7 mouse cellular contexts compared by ENCODE assay signal in genomic region chr9:109862397-109863044, GRCm38 (mm10). TPM values are rescaled to one million over a fixed set of nuclear protein-coding genes. Genes with fewer than 3 reads are reported as not detected.
DNase-seq lines count a peak whose midpoint lies in the region; ATAC-seq and TF ChIP-seq lines count a peak whose summit lies in the region.

No protein-coding gene starts in this region.

- H3K4me3 ChIP-seq in intestine, embryonic 15.5 days (replicated peaks) = no peak overlapping the region
- H3K4me3 ChIP-seq in limb, embryonic 10.5 days = peak overlapping the region; percentile 15
- H3K4me3 ChIP-seq in midbrain, embryonic 13.5 days (replicated peaks) = no peak overlapping the region
- no peak overlapping the region for H3K4me3 ChIP-seq in small intestine, adult 2 months (ENCODE audit: low read depth, low read length)

- no peaks in the 10 kb centered on the region for H3K9me3 ChIP-seq in intestine, embryonic 15.5 days
- H3K9me3 ChIP-seq in limb, embryonic 10.5 days (replicated peaks) = no peaks in the 10 kb centered on the region
- H3K9me3 ChIP-seq in midbrain, embryonic 13.5 days = no peaks in the 10 kb centered on the region

- peak; percentile 98 for TF ChIP-seq CTCF in small intestine, adult 2 months (IDR thresholded peaks at IDR 0.05; ENCODE audit: extremely low read depth, insufficient read length, insufficient replicate concordance, low read depth, low read length)

- peak; percentile 43 for DNase-seq in adrenal gland, adult 8-10 months
- DNase-seq in embryo, embryonic 11.5 days (ENCODE audit: low read depth, low spot score) = peak; percentile 70
- DNase-seq in gastrocnemius, postnatal 36 days = peak; percentile 57 to 66
- DNase-seq in limb, embryonic 10.5 days (ENCODE audit: low spot score) = peak; percentile 94

- no peaks in the 10 kb centered on the region; the same call in 1 of the 2 replicates for H3K4me1 ChIP-seq in intestine, embryonic 15.5 days (replicated peaks)
- no peaks in the 10 kb centered on the region for H3K4me1 ChIP-seq in limb, embryonic 10.5 days
- no peaks in the 10 kb centered on the region for H3K4me1 ChIP-seq in midbrain, embryonic 13.5 days (replicated peaks)
- H3K4me1 ChIP-seq in small intestine, adult 2 months (ENCODE audit: control insufficient read depth, insufficient read depth, insufficient read length, low read length) = no peaks in the 10 kb centered on the region

- ATAC-seq in intestine, embryonic 15.5 days = peak; percentile 84
- ATAC-seq in midbrain, embryonic 13.5 days = peak; percentile 50; the same call in 1 of the 2 replicates

- intact Hi-C loops in gastrocnemius, postnatal 36 days (cut with DNase I) = no loop called here

- WGBS in intestine, embryonic 15.5 days = 13% methylated on average over 20 of the region's 20 CpGs
- 23% methylated on average over 20 of the region's 20 CpGs for WGBS in limb, embryonic 10.5 days
- 19% methylated on average over 20 of the region's 20 CpGs for WGBS in midbrain, embryonic 13.5 days
- 10% methylated on average over 20 of the region's 20 CpGs for WGBS in small intestine, adult 2 months

- H3K4me2 ChIP-seq in intestine, embryonic 15.5 days (replicated peaks) = peak overlapping the region; percentile 47
- H3K4me2 ChIP-seq in midbrain, embryonic 13.5 days (replicated peaks) = peak overlapping the region; percentile 25

- no peaks in the 10 kb centered on the region for H3K27me3 ChIP-seq in intestine, embryonic 15.5 days (replicated peaks)
- peaks cover 8% of the 10 kb centered on the region; the same call in 1 of the 2 replicates for H3K27me3 ChIP-seq in limb, embryonic 10.5 days (ENCODE audit: low read depth, poor library complexity, severe bottlenecking)
- peaks cover 8% of the 10 kb centered on the region; the same call in 1 of the 2 replicates for H3K27me3 ChIP-seq in midbrain, embryonic 13.5 days
- H3K27me3 ChIP-seq in small intestine, adult 2 months (ENCODE audit: control insufficient read depth, insufficient read depth, low read length) = no peaks in the 10 kb centered on the region

- H3K9ac ChIP-seq in intestine, embryonic 15.5 days = no peak overlapping the region
- H3K9ac ChIP-seq in midbrain, embryonic 13.5 days (replicated peaks) = 0 out of 2 replicates have a peak overlapping the region, but pooled peaks have one; percentile 0

- H3K27ac ChIP-seq in intestine, embryonic 15.5 days = no peak overlapping the region
- H3K27ac ChIP-seq in limb, embryonic 10.5 days = no peak overlapping the region
- H3K27ac ChIP-seq in midbrain, embryonic 13.5 days = no peak overlapping the region
- H3K27ac ChIP-seq in small intestine, adult 2 months (ENCODE audit: insufficient read depth, low read depth, low read length) = no peak overlapping the region

- no peaks in the 10 kb centered on the region for H3K36me3 ChIP-seq in intestine, embryonic 15.5 days
- no peaks in the 10 kb centered on the region for H3K36me3 ChIP-seq in limb, embryonic 10.5 days
- H3K36me3 ChIP-seq in midbrain, embryonic 13.5 days = no peaks in the 10 kb centered on the region
- no peaks in the 10 kb centered on the region for H3K36me3 ChIP-seq in small intestine, adult 2 months (ENCODE audit: control insufficient read depth, insufficient read depth, low read length)

- TF ChIP-seq POLR2A in small intestine, adult 2 months (IDR thresholded peaks at IDR 0.05; ENCODE audit: low read depth, low read length) = no peak

RNA-seq across cellular contexts. Expression of gene Cdc25a, which starts 12.9 kb away (rescaled TPM):
- total RNA-seq in adrenal gland, adult 8-10 months (2022) = 10 to 100 TPM; 10.5 to 14.5 (median 10.8) TPM
- 1 to 10 TPM; 3.4 to 4.2 TPM for total RNA-seq in gastrocnemius, postnatal 36 days (2021)
- polyA plus RNA-seq in intestine, embryonic 15.5 days (2015; fragmentation: Nextera tagmentation; extraction: Ambion mirVana) = 32.1 and 32.5 TPM in 2 replicates
- 54.4 and 55.6 TPM in 2 replicates for polyA plus RNA-seq in limb, embryonic 10.5 days (2016; fragmentation: Nextera tagmentation; extraction: Ambion mirVana)
- 20.2 and 23.1 TPM in 2 replicates for polyA plus RNA-seq in midbrain, embryonic 13.5 days (2015; fragmentation: Nextera tagmentation; extraction: Ambion mirVana)
- 14.1 and 27.3 TPM in 2 replicates for polyA plus RNA-seq in small intestine, adult 2 months (2012; rRNA removed)

RNA-seq across cellular contexts. Expression of gene Camp, which starts 13.1 kb away (rescaled TPM):
- total RNA-seq in adrenal gland, adult 8-10 months (2022) = not detected
- total RNA-seq in gastrocnemius, postnatal 36 days (2021) = not detected
- 2.9 and 5.3 TPM in 2 replicates for polyA plus RNA-seq in intestine, embryonic 15.5 days (2015; fragmentation: Nextera tagmentation; extraction: Ambion mirVana)
- polyA plus RNA-seq in limb, embryonic 10.5 days (2016; fragmentation: Nextera tagmentation; extraction: Ambion mirVana) = not detected in 2 replicates
- polyA plus RNA-seq in midbrain, embryonic 13.5 days (2015; fragmentation: Nextera tagmentation; extraction: Ambion mirVana) = 0.22 and 0.55 TPM in 2 replicates
- polyA plus RNA-seq in small intestine, adult 2 months (2012; rRNA removed) = 3.2 TPM in 1 of 2 replicates, not detected in the other

RNA-seq across cellular contexts. Expression of gene Nme6, which starts 30.0 kb away (rescaled TPM):
- 10 to 100 TPM; 14.9 to 25.2 (median 22.7) TPM for total RNA-seq in adrenal gland, adult 8-10 months (2022)
- total RNA-seq in gastrocnemius, postnatal 36 days (2021) = 10 to 100 TPM; 25.2 to 29.4 TPM
- polyA plus RNA-seq in intestine, embryonic 15.5 days (2015; fragmentation: Nextera tagmentation; extraction: Ambion mirVana) = 88.4 and 96.6 TPM in 2 replicates
- 103 and 117 TPM in 2 replicates for polyA plus RNA-seq in limb, embryonic 10.5 days (2016; fragmentation: Nextera tagmentation; extraction: Ambion mirVana)
- polyA plus RNA-seq in midbrain, embryonic 13.5 days (2015; fragmentation: Nextera tagmentation; extraction: Ambion mirVana) = 69.7 and 71.3 TPM in 2 replicates
- 9.9 and 14.6 TPM in 2 replicates for polyA plus RNA-seq in small intestine, adult 2 months (2012; rRNA removed)

RNA-seq across cellular contexts. Expression of gene Spink8, which starts 50.4 kb away (rescaled TPM):
- 10 to 100 TPM; 14.6 to 31.7 (median 27.6) TPM for total RNA-seq in adrenal gland, adult 8-10 months (2022)
- total RNA-seq in gastrocnemius, postnatal 36 days (2021) = not detected
- not detected in 2 replicates for polyA plus RNA-seq in intestine, embryonic 15.5 days (2015; fragmentation: Nextera tagmentation; extraction: Ambion mirVana)
- polyA plus RNA-seq in limb, embryonic 10.5 days (2016; fragmentation: Nextera tagmentation; extraction: Ambion mirVana) = not detected in 2 replicates
- 0.27 TPM in 1 of 2 replicates, not detected in the other for polyA plus RNA-seq in midbrain, embryonic 13.5 days (2015; fragmentation: Nextera tagmentation; extraction: Ambion mirVana)
- not detected in 2 replicates for polyA plus RNA-seq in small intestine, adult 2 months (2012; rRNA removed)

Comparison
In these comparisons a context has a peak if more than half of its experiments do, and no peak if none do; other contexts are left out.
1. DNase-seq: peak in every context shown above with its lines; median percentile 94 in limb, embryonic 10.5 days; 70 in embryo, embryonic 11.5 days; 62 in gastrocnemius, postnatal 36 days; 43 in adrenal gland, adult 8-10 months.